Mouse (Mus musculus): ENCODE measurements at regions not wholly inside any gene's neighbourhood (a gene's known extent, or its start where the extent isn't known, plus 50 kb on each side); places are given as distances from the start of the nearest gene placed in this dataset.
"Not testable (repeated sequence)": the region's sequence is repeated elsewhere in the genome, so short reads cannot be mapped to it uniquely, and the experiment has no call there.

GRCm38 (mm10) chr10:118603857-118604414 is 163.1 kb downstream of the Ifng start:
- no peak for DNase-seq (ENCODE audit: low read depth, low spot score)

DNA sequence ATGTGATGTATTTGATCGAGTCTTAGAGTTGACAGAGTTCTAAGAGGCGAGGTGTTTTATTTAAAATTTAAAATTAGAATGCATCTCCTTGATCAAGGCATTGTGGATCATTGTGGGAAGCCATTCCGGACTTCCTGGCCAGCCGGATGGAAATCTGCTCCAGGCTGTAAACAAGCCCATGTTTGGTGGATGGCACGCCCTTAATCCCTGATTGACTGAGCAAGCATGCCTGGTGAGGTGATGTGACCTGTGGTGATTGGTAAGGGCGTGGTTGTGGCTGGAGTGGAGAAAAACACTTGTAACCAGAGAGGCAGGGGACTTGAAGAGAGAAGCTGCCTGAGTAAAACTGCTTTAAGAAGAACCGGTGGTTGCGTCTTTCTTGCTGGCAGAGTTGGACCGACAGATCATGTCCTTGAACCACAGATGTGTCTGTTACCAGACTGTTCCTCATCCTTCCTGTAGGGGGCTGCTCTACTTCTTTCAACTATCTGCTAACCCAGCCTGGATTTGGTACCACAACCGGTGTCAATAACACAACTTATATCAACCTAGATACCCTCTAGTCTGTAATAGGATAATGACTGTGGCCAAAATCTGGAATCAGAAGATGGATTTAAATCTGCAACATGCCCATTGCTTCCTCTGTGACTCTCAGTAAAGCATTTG is 164.4 kb downstream of the Ifng start:
- DNase-seq (ENCODE audit: low read depth, low spot score): no peak

DNA sequence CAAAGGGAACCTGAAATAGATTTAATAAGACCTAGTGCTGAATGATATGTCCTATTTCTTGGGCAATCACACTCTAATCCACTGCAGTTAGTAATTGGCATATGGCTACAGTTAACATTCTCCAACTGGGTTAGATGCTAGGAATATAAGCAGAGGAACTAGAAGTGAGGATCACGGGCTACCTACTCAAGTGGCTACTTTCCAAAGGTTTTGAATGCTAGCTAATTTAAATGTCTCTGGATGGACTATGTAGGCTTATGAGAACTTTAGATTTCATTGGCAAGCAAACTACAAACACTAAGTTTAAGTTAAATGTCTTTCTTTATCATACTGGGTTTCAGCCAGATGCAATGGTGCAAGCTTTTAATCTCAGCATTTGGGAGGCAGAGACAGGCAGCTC is 166.6 kb downstream of the Ifng start:
- peak; percentile 36 for DNase-seq (ENCODE audit: low read depth, low spot score)

- no peak for DNase-seq (ENCODE audit: low read depth, low spot score)
These were observed 167.7 kb downstream of the Ifng start for GRCm38 (mm10) chr10:118608376-118609145.

GRCm38 (mm10) chr10:118609157-118609556 is 168.3 kb downstream of the Ifng start:
- DNase-seq (ENCODE audit: low read depth, low spot score): no peak

DNA sequence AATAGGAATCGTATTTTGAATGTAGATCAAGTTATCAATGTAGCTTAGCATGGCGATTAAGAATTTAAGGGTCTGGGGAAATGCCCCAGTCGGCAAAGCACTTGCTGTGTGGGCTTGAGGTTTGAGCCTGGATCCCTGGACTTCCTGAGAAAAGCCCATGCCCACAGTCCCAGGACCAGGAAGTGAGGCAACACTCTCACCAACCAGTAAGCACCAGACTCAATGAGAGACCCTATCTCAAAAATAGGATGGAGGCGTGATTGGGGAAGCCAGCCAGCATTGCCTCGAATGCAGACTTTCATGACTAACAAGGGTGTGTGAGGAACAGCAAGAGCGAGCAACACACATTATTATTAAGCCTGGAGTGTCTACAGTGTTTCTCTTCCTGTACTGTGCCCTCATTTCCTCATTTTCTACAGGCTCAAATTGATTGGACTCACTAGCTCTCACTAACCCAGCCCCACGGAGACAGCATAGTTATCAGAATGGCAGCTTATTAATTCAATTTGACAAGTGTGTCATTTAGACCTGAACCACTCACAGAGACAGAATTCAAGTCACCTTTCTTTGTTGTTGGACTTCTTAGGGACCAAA is 170.1 kb downstream of the Ifng start:
- DNase-seq (ENCODE audit: low read depth, low spot score): no peak

GRCm38 (mm10) chr10:118612091-118612490 is 171.2 kb downstream of the Ifng start:
- no peak for DNase-seq (ENCODE audit: low read depth, low spot score)

GRCm38 (mm10) chr10:118613056-118613695 is 172.3 kb downstream of the Ifng start:
- DNase-seq (ENCODE audit: low read depth, low spot score): no peak

DNA sequence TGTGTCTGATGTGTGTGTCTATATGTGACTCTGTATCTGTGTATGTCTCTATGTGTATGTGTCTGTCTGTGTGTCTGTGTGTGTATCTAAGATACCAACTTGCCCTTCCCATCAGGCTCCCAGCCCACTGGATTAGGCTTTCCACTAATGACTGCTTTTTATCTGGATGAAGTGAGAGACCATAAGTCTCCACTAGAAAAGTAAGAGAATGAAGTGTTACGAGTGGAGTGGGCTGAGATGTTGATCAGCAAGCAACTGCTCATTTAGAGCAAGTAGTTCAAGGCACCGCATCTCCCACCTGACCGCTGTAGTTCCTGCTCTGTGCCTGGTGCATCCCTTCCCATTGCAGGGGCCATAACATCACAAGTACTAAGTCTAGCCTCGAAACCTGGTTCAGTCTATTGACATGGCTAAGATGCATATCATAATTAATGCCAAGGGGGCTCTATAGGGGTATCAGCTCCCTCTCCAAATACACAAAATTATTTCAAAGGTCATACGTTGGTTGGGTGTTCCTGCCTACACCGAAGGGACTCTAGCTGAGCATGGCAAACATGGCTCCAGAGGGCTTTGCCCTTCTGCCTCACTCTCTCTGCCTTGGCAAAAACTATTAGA is 173.5 kb downstream of the Ifng start:
- no peak for DNase-seq (ENCODE audit: low read depth, low spot score)

GRCm38 (mm10) chr10:118615131-118616020 is 174.5 kb downstream of the Ifng start:
- DNase-seq (ENCODE audit: low read depth, low spot score): no peak

DNA sequence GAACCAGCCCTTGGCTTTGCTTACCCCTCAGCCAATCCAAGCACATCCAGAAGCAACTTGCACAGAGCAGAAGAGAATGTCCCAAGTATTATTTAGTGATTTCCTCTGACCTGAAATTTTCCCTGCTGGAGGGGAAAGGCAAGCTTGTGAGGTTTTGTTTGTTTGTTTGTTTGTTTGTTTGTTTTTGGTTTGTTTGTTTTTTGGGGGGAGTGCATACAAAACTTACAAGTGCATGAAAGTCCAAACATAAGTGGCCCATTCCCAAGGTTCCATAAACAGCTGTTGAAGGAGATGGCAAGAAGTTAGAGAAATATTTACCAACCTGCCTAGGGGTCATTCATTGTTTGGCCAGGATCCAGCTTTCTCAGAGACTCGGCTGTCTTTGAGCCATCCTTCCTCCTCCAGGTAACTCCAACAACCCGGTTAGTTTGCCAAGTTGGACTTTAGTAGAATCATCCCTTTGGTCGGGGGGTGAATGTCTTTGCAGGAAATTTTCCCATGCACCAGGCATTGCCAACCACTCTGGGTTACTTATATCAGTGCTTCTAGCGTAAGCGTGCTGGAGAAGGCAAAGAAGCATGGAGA is 175.3 kb downstream of the Ifng start:
- DNase-seq (ENCODE audit: low read depth, low spot score): no peak

- peak; percentile 44 for DNase-seq (ENCODE audit: low read depth, low spot score)
These were observed 176.6 kb downstream of the Ifng start for GRCm38 (mm10) chr10:118617291-118618044.

- DNase-seq (ENCODE audit: low read depth, low spot score): not testable (repeated sequence)
These were observed 177.4 kb downstream of the Ifng start for GRCm38 (mm10) chr10:118618251-118618650.

DNA sequence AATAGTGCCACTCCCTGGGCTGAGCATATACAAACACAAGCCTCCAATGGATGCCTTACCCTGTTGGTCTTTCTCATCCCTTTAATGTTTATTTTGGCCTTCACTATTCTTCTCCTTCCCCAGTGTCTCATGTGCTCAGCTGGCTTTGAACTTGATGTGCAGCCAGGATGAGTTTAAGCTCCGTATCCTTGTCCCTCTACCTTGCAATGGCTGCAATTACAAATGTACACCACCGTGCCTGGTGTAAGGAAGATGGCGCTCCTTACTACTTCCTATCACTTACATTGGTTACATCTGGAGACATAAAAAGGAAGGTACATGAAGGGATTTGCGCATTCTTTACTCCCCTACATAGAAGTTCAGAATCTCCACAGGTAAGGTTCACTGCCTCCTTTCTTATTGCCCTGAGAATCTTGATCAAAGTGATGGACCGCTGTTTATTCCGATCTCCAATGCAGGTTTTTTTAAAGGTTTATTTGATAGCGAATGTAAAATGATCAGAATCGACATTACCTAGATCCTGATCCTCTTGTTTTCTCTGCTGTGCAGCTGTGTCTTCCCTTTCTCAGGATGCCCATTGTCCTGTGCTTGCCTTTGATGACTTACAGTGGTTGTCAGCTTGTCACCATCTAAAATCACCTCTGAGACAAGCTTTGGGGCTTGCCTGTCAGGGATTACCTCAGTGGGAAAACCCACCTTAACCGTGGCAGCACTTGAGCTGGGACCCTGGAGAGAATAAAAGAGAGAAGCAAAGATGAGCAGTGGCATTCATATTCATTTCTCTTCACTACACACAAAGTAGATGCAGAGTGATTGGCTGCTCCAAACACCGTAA is 178.1 kb downstream of the Ifng start:
- DNase-seq (ENCODE audit: low read depth, low spot score): no peak

GRCm38 (mm10) chr10:118619601-118620000 is 178.8 kb downstream of the Ifng start:
- no peak for DNase-seq (ENCODE audit: low read depth, low spot score)

- DNase-seq (ENCODE audit: low read depth, low spot score): no peak
These were observed 179.8 kb downstream of the Ifng start for GRCm38 (mm10) chr10:118620611-118621010.

DNA sequence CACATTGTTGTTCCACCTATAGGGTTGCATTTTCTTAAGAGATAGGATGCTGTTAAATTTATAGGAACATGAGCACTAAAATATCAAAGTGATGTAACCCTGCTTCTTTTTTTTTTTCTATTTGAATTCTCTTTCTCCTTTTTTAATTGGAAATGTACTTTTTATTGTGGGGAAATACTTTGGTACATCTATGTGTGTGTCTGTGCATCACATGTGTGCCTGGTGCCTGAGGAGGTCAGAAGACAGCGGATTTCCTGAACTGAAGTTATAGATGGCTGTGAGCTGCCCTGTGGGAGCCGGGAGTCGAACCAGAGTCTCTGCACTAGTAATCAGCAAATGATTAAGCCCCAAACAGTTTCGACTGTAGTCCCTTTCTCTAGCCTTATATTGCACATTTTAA is 180.7 kb downstream of the Ifng start:
- DNase-seq (ENCODE audit: low read depth, low spot score): no peak

GRCm38 (mm10) chr10:118622131-118622530 is 181.3 kb downstream of the Ifng start:
- DNase-seq (ENCODE audit: low read depth, low spot score): no peak

- DNase-seq (ENCODE audit: low read depth, low spot score): no peak
These were observed 182.1 kb downstream of the Ifng start for GRCm38 (mm10) chr10:118622916-118623315.
